Mouse (Mus musculus) MEL (cell line): ENCODE data around the gene Tekt4.

Experiments used
- CTCF ChIP-seq, 3 experiments: IDR thresholded peaks in 2 of 3; conservative IDR thresholded peaks in 1 of 3; 2 replicates each; pipeline ENCODE4 v1.5.1; 2011 to 2012; ENCODE audit warnings: low read length in 3 of 3, low read depth in 2 of 3, mild to moderate bottlenecking in 2 of 3, improper control_type of control experiment in 1 of 3, inconsistent platforms in 1 of 3, mixed read lengths in 1 of 3, moderate library complexity in 1 of 3; ENCODE audit not compliant: control insufficient read depth in 1 of 3, insufficient read depth in 1 of 3, poor library complexity in 1 of 3, severe bottlenecking in 1 of 3
- POLR2A ChIP-seq, 2 experiments: IDR thresholded peaks; 2 replicates each; pipeline ENCODE4 v1.6.1; 2011 to 2012; ENCODE audit warnings: low read length in 2 of 2, mild to moderate bottlenecking in 2 of 2, control low read depth in 1 of 2, improper control_type of control experiment in 1 of 2, low read depth in 1 of 2, moderate library complexity in 1 of 2; ENCODE audit not compliant: control insufficient read depth in 1 of 2, insufficient read depth in 1 of 2, poor library complexity in 1 of 2

DNA sequence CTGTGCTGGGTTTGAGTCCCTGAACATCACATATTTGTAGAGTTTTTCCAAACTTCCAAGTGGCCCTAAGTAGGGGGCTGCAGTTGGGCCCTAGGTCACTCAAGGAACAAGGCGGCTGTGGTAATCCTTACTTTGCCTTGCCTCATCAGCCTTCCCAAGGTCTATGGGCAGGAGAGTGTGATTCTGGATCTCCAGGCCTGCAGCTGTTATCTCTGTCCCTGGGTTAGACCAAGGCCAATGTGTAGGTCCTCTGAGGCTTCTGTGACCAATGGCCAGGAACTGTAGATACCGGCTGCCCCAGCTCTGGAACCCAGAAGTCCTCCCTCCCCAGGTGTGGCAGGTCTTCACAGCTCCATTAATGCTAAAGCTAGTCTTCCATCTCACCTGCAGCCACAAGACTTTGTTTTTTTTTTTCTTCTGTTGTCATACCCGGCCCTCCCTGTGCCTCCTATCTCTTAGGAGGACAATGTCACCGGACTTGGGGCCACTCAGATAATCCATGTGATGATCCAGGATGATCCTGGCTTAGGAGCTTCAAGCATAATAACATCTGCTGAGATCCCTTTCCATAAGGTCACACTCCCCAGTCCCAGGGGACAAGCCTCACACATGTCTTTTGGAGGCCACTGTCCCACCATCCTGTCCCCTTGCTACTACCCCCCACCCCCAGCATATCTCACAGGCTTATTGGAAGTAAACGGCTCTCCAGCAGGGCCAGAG is 2.0 kb upstream of the Tekt4 start:
- no peak for TF ChIP-seq CTCF (IDR thresholded peaks at IDR 0.05 in 2 of 3, conservative IDR thresholded peaks at IDR 0.05 in 1 of 3; ENCODE audit: control insufficient read depth in 1 of 3, insufficient read depth in 1 of 3, low read depth in 2 of 3, low read length in 3 of 3, poor library complexity in 1 of 3, severe bottlenecking in 1 of 3)
- no peak for TF ChIP-seq POLR2A (IDR thresholded peaks at IDR 0.05; ENCODE audit: control insufficient read depth in 1 of 2, insufficient read depth in 1 of 2, low read depth in 1 of 2, low read length in 2 of 2, poor library complexity in 1 of 2)
